Mouse (Mus musculus) telencephalon, adult 2 months (tissue): ENCODE measurements around the gene Cryab.

Experiments
- DNase-seq: peaks from one replicate; pipeline ENCODE4 v3.0.0-alpha.2; 2011; ENCODE audit warnings: low read depth, low spot score

Gene Cryab

DNA sequence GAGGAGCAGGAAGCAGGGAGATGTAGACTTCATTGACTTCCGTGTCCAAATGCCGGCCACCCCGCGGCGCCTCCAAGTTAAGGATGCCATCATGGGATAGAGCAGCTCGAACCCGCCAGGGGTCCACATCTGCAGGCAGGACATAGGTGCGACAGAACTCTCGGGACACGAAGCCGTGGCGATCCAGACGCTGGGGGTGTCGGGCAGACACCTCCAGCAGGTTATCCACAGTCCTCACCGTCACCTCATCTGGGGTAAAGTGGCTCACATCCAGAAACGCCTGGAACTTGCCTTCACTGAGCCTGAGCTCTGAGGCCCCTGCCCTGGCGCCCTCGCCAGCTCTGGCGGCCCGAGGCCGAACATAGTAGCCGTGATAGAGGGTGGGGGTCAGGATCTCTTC is at the start of gene Cryab:
Gene Cryab (plus strand): TSS at position 3 of the 400 bp plus-strand sequence.
- DNase-seq: no peak

- DNase-seq: no peak
Measured at GRCm38 (mm10) chr9:50704907-50705306, 46.2 kb upstream of the Cryab start.

DNA sequence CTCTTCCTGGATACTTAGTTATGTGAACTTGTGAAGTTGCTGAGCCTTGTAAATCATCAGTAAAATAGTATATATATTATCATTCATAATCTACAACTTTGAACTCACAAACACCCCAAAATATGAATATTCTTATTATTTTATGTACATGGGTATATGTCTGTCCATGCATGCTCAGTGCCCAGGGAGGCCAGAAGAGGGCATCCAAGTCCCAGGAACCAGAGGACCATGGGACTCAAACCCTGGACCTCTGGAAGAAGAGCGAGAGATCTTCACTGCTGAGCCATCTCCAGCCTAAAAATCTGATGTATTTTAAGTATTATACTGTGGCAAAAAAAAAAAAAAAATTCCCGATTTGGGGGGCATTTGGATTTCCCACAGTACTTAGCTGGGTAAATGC is 42.0 kb upstream of the Cryab start:
- no peak for DNase-seq

- DNase-seq: no peak
Measured at GRCm38 (mm10) chr9:50711337-50711736, 39.8 kb upstream of the Cryab start.

- no peak for DNase-seq
Measured at GRCm38 (mm10) chr9:50714188-50714587, 36.9 kb upstream of the Cryab start.

- DNase-seq: no peak
Measured at GRCm38 (mm10) chr9:50718878-50719277, 32.2 kb upstream of the Cryab start.

- no peak for DNase-seq
Measured at GRCm38 (mm10) chr9:50721061-50721460, 30.1 kb upstream of the Cryab start.

DNA sequence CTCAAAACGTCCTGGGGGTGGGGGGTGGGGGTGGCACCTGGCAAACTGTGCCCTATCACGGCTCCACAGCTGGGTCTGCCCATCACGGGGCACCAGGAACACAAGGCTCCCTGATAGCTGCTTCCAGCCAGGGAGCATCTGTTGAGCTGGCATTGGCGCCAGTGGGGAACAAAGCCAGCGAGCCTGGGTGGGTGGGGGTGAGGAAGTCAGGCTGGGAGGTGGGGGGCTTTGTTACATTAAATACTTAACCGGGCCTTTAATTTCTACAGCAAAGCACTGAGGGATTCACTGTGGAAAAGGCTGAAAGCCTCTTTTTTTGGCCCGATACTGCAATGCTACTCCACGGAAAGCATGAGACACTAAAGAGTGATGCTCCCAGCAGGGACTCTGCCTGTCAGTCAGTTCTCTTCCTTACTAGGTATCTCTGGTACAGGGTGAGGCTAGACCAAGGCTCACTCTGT is 28.6 kb upstream of the Cryab start:
- DNase-seq: no peak

DNA sequence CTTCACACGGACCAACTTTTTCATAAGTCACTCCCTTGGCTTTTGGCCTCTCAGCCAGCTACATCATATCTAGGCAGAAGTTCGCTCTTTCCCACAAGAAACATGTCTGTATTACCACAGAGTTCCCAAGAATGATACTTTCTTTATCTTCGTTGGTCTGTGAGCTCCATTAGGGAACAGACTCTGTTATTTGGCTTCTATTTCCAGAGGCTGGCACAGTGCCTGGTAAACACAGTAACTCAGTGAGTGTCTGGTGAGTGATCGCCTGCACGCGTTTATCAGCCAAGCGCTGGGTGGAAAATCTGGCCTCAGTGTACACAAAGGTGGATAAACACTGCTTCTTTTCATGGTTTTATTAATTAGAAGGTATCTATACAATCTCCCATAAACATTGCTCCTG is 27.7 kb upstream of the Cryab start:
- no peak for DNase-seq

GRCm38 (mm10) chr9:50724147-50724546 is 27.0 kb upstream of the Cryab start:
- no peak for DNase-seq

DNA sequence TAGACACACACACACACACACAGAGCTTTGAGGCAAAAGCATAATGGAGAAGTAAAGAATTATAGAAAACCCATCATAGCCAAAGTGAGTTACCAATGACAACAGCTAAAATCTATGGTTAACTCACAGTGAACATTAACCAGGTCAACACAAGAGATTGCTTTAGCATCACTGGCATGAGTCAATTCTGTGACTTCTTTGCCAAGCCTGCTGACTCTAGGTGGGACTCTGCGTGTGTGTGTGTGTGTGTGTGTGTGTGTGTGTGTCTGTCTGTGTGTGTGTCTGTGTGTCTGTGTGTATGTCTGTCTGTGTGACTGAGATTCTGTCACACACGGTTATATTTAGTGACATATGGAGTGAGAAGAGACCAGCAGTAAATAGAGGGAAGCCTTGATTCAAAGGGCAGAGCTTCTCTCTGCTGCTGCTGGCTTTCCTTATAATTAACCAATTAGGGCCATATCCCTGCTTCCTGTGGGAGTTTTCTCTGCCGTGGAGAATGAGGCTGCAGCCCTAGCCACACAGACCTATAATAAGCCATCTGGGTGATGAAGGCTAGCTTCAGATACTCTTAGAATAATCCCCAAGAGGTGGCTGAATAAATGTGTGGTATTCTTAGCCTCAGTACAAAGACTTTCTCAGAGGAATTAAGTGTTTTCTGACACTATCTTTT is 26.3 kb upstream of the Cryab start:
- DNase-seq: no peak

- no peak for DNase-seq
Measured at GRCm38 (mm10) chr9:50725921-50726590, 25.1 kb upstream of the Cryab start.

- DNase-seq: peak; percentile 67
Measured at GRCm38 (mm10) chr9:50727171-50727924, 23.8 kb upstream of the Cryab start.

DNA sequence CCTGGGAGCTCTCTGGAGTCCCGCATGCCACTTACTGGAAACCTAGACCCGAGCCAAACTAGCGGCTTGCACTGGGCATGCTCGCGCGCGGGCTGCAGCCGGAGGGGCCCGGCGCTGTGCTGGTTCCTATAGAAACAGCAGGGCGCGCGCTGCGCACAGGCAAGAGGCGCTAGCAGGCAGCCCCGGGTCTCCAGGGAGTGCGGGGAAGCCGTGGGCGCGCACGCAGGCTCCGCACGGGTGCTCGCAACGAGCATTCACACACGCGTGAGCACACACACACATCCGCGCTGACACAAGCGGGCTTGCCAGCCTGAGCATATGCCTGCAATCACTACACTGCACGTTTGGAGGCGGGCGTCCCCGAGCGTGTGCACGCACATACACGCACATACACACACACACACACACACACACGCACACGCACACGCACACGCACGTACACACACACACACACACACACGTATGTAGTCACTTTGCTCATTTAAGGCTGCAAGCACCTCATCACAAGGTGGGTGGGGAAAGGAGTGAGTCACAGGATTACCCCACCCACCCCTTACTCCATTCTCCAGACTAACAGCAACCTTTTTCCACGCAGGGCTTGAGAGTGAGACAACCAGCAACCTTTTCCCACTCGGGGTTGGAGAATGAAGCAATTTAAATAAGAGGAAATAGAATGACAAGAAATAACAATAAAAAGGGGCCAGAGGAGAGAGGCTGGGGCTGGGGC is 23.0 kb upstream of the Cryab start:
- DNase-seq: peak; percentile 92

- no peak for DNase-seq
Measured at GRCm38 (mm10) chr9:50729600-50729999, 21.5 kb upstream of the Cryab start.

DNA sequence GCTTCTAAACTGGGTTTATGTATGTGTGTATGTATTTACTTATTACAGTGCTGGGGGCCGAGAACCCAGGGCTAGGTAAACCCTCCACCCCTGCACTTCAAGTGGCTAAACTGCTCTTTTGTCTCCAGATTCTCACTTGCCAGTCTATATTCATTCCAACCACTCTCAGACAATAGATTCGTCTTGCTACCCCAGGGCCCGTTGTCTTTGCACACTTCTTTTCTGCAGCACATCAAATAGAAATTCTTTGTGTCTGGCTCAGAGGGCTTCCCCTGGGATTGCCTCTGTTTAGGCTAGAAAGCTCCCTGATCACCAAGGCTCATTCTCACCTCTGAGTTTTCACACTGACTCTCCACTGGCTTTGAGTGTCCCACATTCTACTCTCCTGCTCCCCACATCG is 18.6 kb upstream of the Cryab start:
- DNase-seq: no peak

- no peak for DNase-seq
Measured at GRCm38 (mm10) chr9:50734989-50735388, 16.1 kb upstream of the Cryab start.

DNA sequence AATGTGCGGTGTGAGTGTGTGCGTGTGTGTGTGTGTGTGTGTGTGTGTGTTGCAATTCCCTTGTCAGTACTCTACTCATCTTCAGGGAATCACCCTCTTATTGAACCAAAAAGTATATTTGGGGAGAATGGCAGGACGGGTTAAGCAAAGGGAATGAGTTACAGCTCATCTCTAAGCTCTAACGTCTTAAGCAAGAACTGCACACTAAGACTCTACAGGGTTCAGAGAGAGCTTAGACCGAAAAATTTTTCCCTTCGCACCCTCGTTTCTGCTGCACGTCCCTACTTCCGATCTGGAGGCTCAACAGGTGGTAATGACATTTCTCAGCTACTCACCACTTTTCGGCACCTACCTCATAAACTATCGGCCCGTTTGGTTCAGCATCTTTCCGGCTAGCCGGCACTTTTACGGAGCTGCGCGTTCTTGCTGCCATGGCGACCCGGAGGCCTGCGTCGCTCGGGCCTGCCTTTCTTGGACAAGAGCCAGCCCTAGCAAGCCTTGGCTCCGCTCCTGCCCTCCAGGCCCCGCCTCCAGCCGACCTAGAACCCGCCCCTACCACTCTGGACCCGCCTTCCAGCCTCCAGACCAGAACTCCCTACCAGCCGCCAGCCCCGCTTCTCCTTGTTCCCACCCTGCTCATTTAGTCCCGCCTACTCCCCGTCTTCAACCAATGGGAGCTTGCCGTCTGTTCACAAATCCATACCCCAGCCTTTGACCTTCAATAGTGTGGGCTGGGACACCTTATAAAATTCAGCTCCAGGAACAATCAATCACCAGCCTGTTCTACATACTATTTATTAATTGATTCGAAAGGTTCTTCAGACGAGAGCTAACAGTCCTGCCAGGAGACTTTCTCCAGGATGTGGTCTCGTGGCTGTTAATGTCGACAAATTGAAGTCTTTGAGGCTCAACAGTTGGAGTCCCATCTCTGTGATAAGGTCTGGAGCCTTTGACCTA is 11.9 kb upstream of the Cryab start, which contains the start of gene Dixdc1:
Gene Dixdc1 (minus strand): TSS at position 604 of the 957 bp plus-strand sequence.
- peak; percentile 87 for DNase-seq

- DNase-seq: peak; percentile 48
Measured at GRCm38 (mm10) chr9:50740867-50741784, 10.0 kb upstream of the Cryab start.

DNA sequence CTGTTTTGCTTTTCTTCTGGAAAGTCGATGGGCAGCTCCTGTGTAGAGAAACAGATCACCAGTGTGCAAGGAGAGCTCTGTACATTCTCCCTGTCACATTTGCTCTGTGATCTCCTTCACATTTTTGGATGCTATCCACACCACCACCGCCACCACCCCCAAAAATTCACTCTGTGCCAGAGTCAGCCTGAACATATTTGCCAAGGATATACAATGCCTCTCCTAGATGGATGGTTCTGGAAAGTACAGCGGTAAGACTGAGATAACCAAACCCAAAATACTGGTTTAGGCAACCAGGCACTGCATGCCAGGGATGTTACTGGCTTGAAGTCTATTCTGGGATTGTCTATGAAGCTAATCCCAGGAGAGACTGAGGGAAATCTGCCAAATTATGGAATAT is 8.9 kb upstream of the Cryab start:
- no peak for DNase-seq
